Mouse (Mus musculus) megakaryocyte, embryonic 14.5 days (primary cell): ENCODE results near the gene Armc5.

Source experiments
- FLI1 ChIP-seq: IDR thresholded peaks from 2 replicates; pipeline ENCODE4 v1.6.1; 2012; ENCODE audit warnings: low read length, inconsistent platforms, mixed read lengths
- GATA1 ChIP-seq: IDR thresholded peaks from 3 replicates; pipeline ENCODE4 v1.6.1; 2012; ENCODE audit warnings: mixed read lengths, low read length, inconsistent platforms, borderline replicate concordance

DNA sequence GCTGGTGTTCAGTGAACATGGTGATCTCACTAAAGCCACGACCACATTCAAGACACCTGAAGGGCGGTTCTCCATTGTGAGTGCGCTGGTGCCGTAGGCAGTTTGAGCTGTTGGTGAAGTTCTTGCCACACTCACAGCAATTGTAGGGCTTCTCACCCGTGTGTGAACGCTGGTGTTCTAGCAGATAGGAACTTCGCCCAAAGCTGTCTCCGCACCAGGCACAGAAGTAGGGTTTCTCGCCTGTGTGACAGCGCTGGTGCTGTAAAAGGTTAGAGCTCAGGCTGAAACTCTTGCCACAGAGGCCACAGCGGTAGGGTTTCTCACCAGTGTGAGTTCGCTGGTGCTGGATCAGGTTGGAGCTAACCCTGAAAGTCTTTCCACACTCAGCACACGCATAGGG is 716 bp upstream of the Armc5 start:
- TF ChIP-seq GATA1 (no peak), FLI1 (no peak)
